Comparison of ENCODE assay signal across 16 mouse cellular contexts in genomic region chr9:45136442-45137169, GRCm38 (mm10). TPM values are rescaled to one million over a fixed set of nuclear protein-coding genes. Genes with fewer than 3 reads are reported as not detected.
DNase-seq lines count a peak whose midpoint lies in the region; ATAC-seq and TF ChIP-seq lines count a peak whose summit lies in the region.
"Had no signal": no experiment of that assay in that cellular context is flagged by ENCODE, and none has a peak within 500 bp of the region (broad histone marks: within the 10 kb centered on the region; RNA-seq: fewer than 3 reads in every experiment).

No protein-coding gene starts in this region.

- 0 out of 2 replicates have a peak overlapping the region, but pooled peaks have one; percentile 44 for H3K27ac ChIP-seq in forebrain, embryonic 10.5 days
- no peak overlapping the region for H3K27ac ChIP-seq in forebrain, postnatal 0 days (ENCODE audit: low read depth, low read length)
- H3K27ac ChIP-seq in limb, embryonic 11.5 days (replicated peaks; ENCODE audit: low read depth, low read length), result 0 out of 2 replicates have a peak overlapping the region, but pooled peaks have one; percentile 16
- no peak overlapping the region for H3K27ac ChIP-seq in stomach, embryonic 16.5 days (ENCODE audit: low read length)
- H3K27ac ChIP-seq: limb, embryonic 13.5 days; neural tube, embryonic 13.5 days had no signal

- no peak for DNase-seq in forebrain, embryonic 10.5 days (ENCODE audit: extremely low spot score, low spot score)
- DNase-seq in forebrain, postnatal 0 days, result no peak
- DNase-seq in kidney, adult 11 months, result peak; percentile 45
- no peak for DNase-seq in kidney, postnatal 10 days
- DNase-seq in limb, embryonic 11.5 days (ENCODE audit: low spot score), result peak; percentile 64
- DNase-seq in urinary bladder, postnatal 4 days (ENCODE audit: low spot score in 2 of 2), result no peak
- no peak for DNase-seq in layer of hippocampus, postnatal 25 days (ENCODE audit: extremely low spot score in 1 of 2, low spot score in 1 of 2)
- DNase-seq: adrenal gland, postnatal 25 days; thymus, adult 2 months had no signal

- peaks cover 96% of the 10 kb centered on the region for H3K27me3 ChIP-seq in forebrain, embryonic 10.5 days (ENCODE audit: poor library complexity, severe bottlenecking)
- H3K27me3 ChIP-seq in forebrain, postnatal 0 days (ENCODE audit: insufficient read depth, low read length), result peaks cover 67% of the 10 kb centered on the region
- H3K27me3 ChIP-seq in limb, embryonic 11.5 days (ENCODE audit: control insufficient read depth, insufficient read depth, low read length), result peaks cover 7% of the 10 kb centered on the region; the same call in 1 of the 2 replicates
- peaks cover 54% of the 10 kb centered on the region for H3K27me3 ChIP-seq in stomach, embryonic 16.5 days (ENCODE audit: control insufficient read depth, insufficient read depth, low read length)

- no peak overlapping the region for H3K9ac ChIP-seq in forebrain, postnatal 0 days
- H3K9ac ChIP-seq in limb, embryonic 11.5 days (ENCODE audit: low read length), result no peak overlapping the region
- H3K9ac ChIP-seq in stomach, embryonic 16.5 days (ENCODE audit: low read length), result no peak overlapping the region
- H3K9ac ChIP-seq: limb, embryonic 13.5 days; neural tube, embryonic 13.5 days had no signal

- no peak overlapping the region for H3K4me3 ChIP-seq in forebrain, embryonic 10.5 days
- H3K4me3 ChIP-seq in forebrain, postnatal 0 days (ENCODE audit: low read depth, low read length), result no peak overlapping the region
- H3K4me3 ChIP-seq in limb, embryonic 11.5 days (ENCODE audit: low read depth, low read length), result no peak overlapping the region
- no peak overlapping the region for H3K4me3 ChIP-seq in stomach, embryonic 16.5 days (replicated peaks; ENCODE audit: low read length)
- H3K4me3 ChIP-seq: limb, embryonic 13.5 days; neural tube, embryonic 13.5 days had no signal

- TF ChIP-seq CTCF in forebrain, postnatal 0 days (IDR thresholded peaks at IDR 0.05; ENCODE audit: low read depth), result no peak

- no peaks in the 10 kb centered on the region for H3K36me3 ChIP-seq in forebrain, embryonic 10.5 days (replicated peaks)
- H3K36me3 ChIP-seq in forebrain, postnatal 0 days (ENCODE audit: insufficient read depth), result no peaks in the 10 kb centered on the region
- no peaks in the 10 kb centered on the region; the same call in 1 of the 2 replicates for H3K36me3 ChIP-seq in limb, embryonic 11.5 days (ENCODE audit: control insufficient read depth, insufficient read depth, low read length)
- H3K36me3 ChIP-seq in stomach, embryonic 16.5 days (ENCODE audit: control insufficient read depth, insufficient read depth, low read length), result no peaks in the 10 kb centered on the region
- H3K36me3 ChIP-seq: limb, embryonic 13.5 days; neural tube, embryonic 13.5 days had no signal

- no peaks in the 10 kb centered on the region for H3K9me3 ChIP-seq in forebrain, embryonic 10.5 days
- no peaks in the 10 kb centered on the region for H3K9me3 ChIP-seq in forebrain, postnatal 0 days (ENCODE audit: low read length)
- no peaks in the 10 kb centered on the region for H3K9me3 ChIP-seq in limb, embryonic 11.5 days (ENCODE audit: control insufficient read depth, low read length)
- H3K9me3 ChIP-seq in stomach, embryonic 16.5 days (replicated peaks; ENCODE audit: control insufficient read depth, low read length), result no peaks in the 10 kb centered on the region
- H3K9me3 ChIP-seq: limb, embryonic 13.5 days; neural tube, embryonic 13.5 days had no signal

- ATAC-seq in forebrain, postnatal 0 days, result no peak
- no peak for ATAC-seq in limb, embryonic 11.5 days (ENCODE audit: insufficient number of reproducible peaks, low FRiP score, low TSS enrichment, low read depth)
- 0 out of 2 replicates have a peak, but pooled peaks have one; percentile 18 for ATAC-seq in stomach, embryonic 16.5 days (ENCODE audit: insufficient read depth, low FRiP score)
- ATAC-seq: midbrain, embryonic 16.5 days had no signal

- WGBS in forebrain, embryonic 10.5 days, result 9% methylated on average over 7 of the region's 7 CpGs
- WGBS in forebrain, postnatal 0 days, result 20% methylated on average over 7 of the region's 7 CpGs
- WGBS in limb, embryonic 11.5 days, result 0% methylated on average over 7 of the region's 7 CpGs
- WGBS in stomach, embryonic 16.5 days, result 29% methylated on average over 7 of the region's 7 CpGs

- no peak overlapping the region for H3K4me2 ChIP-seq in forebrain, postnatal 0 days (ENCODE audit: low read depth)
- H3K4me2 ChIP-seq in limb, embryonic 11.5 days (ENCODE audit: low read depth, severe bottlenecking), result no peak overlapping the region
- H3K4me2 ChIP-seq in stomach, embryonic 16.5 days (ENCODE audit: low read depth, low read length), result no peak overlapping the region
- H3K4me2 ChIP-seq: limb, embryonic 13.5 days; neural tube, embryonic 13.5 days had no signal

- peaks cover 73% of the 10 kb centered on the region for H3K4me1 ChIP-seq in forebrain, embryonic 10.5 days
- H3K4me1 ChIP-seq in forebrain, postnatal 0 days (ENCODE audit: insufficient read depth), result no peaks in the 10 kb centered on the region
- peaks cover 61% of the 10 kb centered on the region for H3K4me1 ChIP-seq in limb, embryonic 11.5 days (ENCODE audit: control insufficient read depth, insufficient read depth, low read length)
- peaks cover 15% of the 10 kb centered on the region for H3K4me1 ChIP-seq in stomach, embryonic 16.5 days (ENCODE audit: control insufficient read depth, insufficient read depth, low read length)

RNA-seq across cellular contexts. Expression of gene Scn4b, which starts 1.6 kb away (rescaled TPM):
- 0.25 and 0.41 TPM in 2 replicates for polyA plus RNA-seq in forebrain, embryonic 10.5 days (2016; fragmentation: Nextera tagmentation; extraction: Ambion mirVana)
- total RNA-seq in forebrain, postnatal 0 days (2014; rRNA removed), result 0.43 and 0.69 TPM in 2 replicates
- 0.36 and 0.59 TPM in 2 replicates for polyA plus RNA-seq in forebrain, postnatal 0 days (2015; fragmentation: Nextera tagmentation; extraction: Ambion mirVana)
- polyA plus RNA-seq in limb, embryonic 11.5 days (2014; fragmentation: Nextera tagmentation; extraction: Ambion mirVana), result 0.24 and 0.35 TPM in 2 replicates
- 0.37 and 0.54 TPM in 2 replicates for polyA plus RNA-seq in stomach, embryonic 16.5 days (2015; fragmentation: Nextera tagmentation; extraction: Ambion mirVana)
- total RNA-seq in layer of hippocampus, postnatal 25 days (2021), result 10 to 100 TPM; 11.0 to 12.3 TPM
- total RNA-seq: common myeloid progenitor, adult 5-6 weeks had no signal

RNA-seq across cellular contexts. Expression of gene Scn2b, which starts 19.0 kb away (rescaled TPM):
- polyA plus RNA-seq in forebrain, embryonic 10.5 days (2016; fragmentation: Nextera tagmentation; extraction: Ambion mirVana), result 3.6 and 4.5 TPM in 2 replicates
- 8.6 and 11.5 TPM in 2 replicates for total RNA-seq in forebrain, postnatal 0 days (2014; rRNA removed)
- 3.6 and 5.4 TPM in 2 replicates for polyA plus RNA-seq in forebrain, postnatal 0 days (2015; fragmentation: Nextera tagmentation; extraction: Ambion mirVana)
- 8.0 and 9.3 TPM in 2 replicates for polyA plus RNA-seq in limb, embryonic 11.5 days (2014; fragmentation: Nextera tagmentation; extraction: Ambion mirVana)
- 3.0 and 3.5 TPM in 2 replicates for polyA plus RNA-seq in stomach, embryonic 16.5 days (2015; fragmentation: Nextera tagmentation; extraction: Ambion mirVana)
- 100 to 1,000 TPM; 243 to 261 TPM for total RNA-seq in layer of hippocampus, postnatal 25 days (2021)
- total RNA-seq: common myeloid progenitor, adult 5-6 weeks had no signal

RNA-seq across cellular contexts. Expression of gene BC049352, which starts 45.2 kb away (rescaled TPM):
- not detected in 2 replicates for polyA plus RNA-seq in forebrain, embryonic 10.5 days (2016; fragmentation: Nextera tagmentation; extraction: Ambion mirVana)
- total RNA-seq in forebrain, postnatal 0 days (2014; rRNA removed), result 0.38 TPM in 1 of 2 replicates, not detected in the other
- 0.28 and 0.47 TPM in 2 replicates for polyA plus RNA-seq in forebrain, postnatal 0 days (2015; fragmentation: Nextera tagmentation; extraction: Ambion mirVana)
- not detected in 2 replicates for polyA plus RNA-seq in limb, embryonic 11.5 days (2014; fragmentation: Nextera tagmentation; extraction: Ambion mirVana)
- 0.27 TPM in 1 of 2 replicates, not detected in the other for polyA plus RNA-seq in stomach, embryonic 16.5 days (2015; fragmentation: Nextera tagmentation; extraction: Ambion mirVana)
- under 1 TPM; 0.47 to 0.56 TPM for total RNA-seq in layer of hippocampus, postnatal 25 days (2021)
- total RNA-seq: adrenal gland, postnatal 25 days; common myeloid progenitor, adult 5-6 weeks had no signal
- polyA plus RNA-seq: kidney, embryonic 16.5 days; limb, embryonic 13.5 days; neural tube, embryonic 13.5 days had no signal

RNA-seq across cellular contexts. Expression of gene Jaml, which starts 57.6 kb away (rescaled TPM):
- 0.52 and 0.54 TPM in 2 replicates for polyA plus RNA-seq in forebrain, embryonic 10.5 days (2016; fragmentation: Nextera tagmentation; extraction: Ambion mirVana)
- total RNA-seq in forebrain, postnatal 0 days (2014; rRNA removed), result 0.23 TPM in 1 of 2 replicates, not detected in the other
- polyA plus RNA-seq in forebrain, postnatal 0 days (2015; fragmentation: Nextera tagmentation; extraction: Ambion mirVana), result 0.16 and 0.19 TPM in 2 replicates
- 2.1 and 2.6 TPM in 2 replicates for polyA plus RNA-seq in limb, embryonic 11.5 days (2014; fragmentation: Nextera tagmentation; extraction: Ambion mirVana)
- 19.0 and 19.7 TPM in 2 replicates for polyA plus RNA-seq in stomach, embryonic 16.5 days (2015; fragmentation: Nextera tagmentation; extraction: Ambion mirVana)
- under 1 TPM in 1 of 2 experiments, not detected in 1; 0.32 TPM for total RNA-seq in layer of hippocampus, postnatal 25 days (2021)
- total RNA-seq: layer of hippocampus, postnatal 10 days had no signal

Comparison
In these comparisons a context has a peak if more than half of its experiments do, and no peak if none do; other contexts are left out.
1. DNase-seq: peak in kidney, adult 11 months (single experiment) and limb, embryonic 11.5 days (single experiment); none in forebrain, embryonic 10.5 days (single experiment), forebrain, postnatal 0 days (single experiment), kidney, postnatal 10 days (single experiment), urinary bladder, postnatal 4 days (0 of 2) and layer of hippocampus, postnatal 25 days (0 of 2).
2. H3K27ac ChIP-seq: peak in forebrain, embryonic 10.5 days (single experiment) and limb, embryonic 11.5 days (single experiment); none in forebrain, postnatal 0 days (single experiment) and stomach, embryonic 16.5 days (single experiment).